Mouse (Mus musculus) CH12.LX (cell line): ENCODE data around the gene Ces1b.

Experiments
- CHD2 ChIP-seq: IDR thresholded peaks from 2 replicates; pipeline ENCODE4 v1.6.1; 2011; ENCODE audit warnings: low read length, improper control_type of control experiment
- CTCF ChIP-seq, 2 experiments: IDR thresholded peaks in 1 of 2; conservative IDR thresholded peaks in 1 of 2; 2 replicates each; pipeline ENCODE4 v1.5.1; 2011 to 2012; ENCODE audit warnings: low read depth in 2 of 2, low read length in 2 of 2, improper control_type of control experiment in 1 of 2, inconsistent platforms in 1 of 2, mild to moderate bottlenecking in 1 of 2, moderate library complexity in 1 of 2
- MAX ChIP-seq: IDR thresholded peaks from 2 replicates; pipeline ENCODE4 v1.6.1; 2011; ENCODE audit warnings: low read length, improper control_type of control experiment
- MAZ ChIP-seq: IDR thresholded peaks from 2 replicates; pipeline ENCODE4 v1.6.1; 2012; ENCODE audit warnings: low read depth, mild to moderate bottlenecking, inconsistent platforms, low read length, improper control_type of control experiment, moderate library complexity
- MYC ChIP-seq: IDR thresholded peaks from 2 replicates; pipeline ENCODE4 v1.6.1; 2011; ENCODE audit warnings: low read depth, mild to moderate bottlenecking, improper control_type of control experiment, low read length
- POLR2A ChIP-seq: IDR thresholded peaks from 2 replicates; pipeline ENCODE4 v1.6.1; 2011; ENCODE audit warnings: low read depth, mild to moderate bottlenecking, improper control_type of control experiment, low read length
- SMC3 ChIP-seq: IDR thresholded peaks from 2 replicates; pipeline ENCODE4 v1.6.1; 2011; ENCODE audit warnings: low read depth, low read length, improper control_type of control experiment

DNA sequence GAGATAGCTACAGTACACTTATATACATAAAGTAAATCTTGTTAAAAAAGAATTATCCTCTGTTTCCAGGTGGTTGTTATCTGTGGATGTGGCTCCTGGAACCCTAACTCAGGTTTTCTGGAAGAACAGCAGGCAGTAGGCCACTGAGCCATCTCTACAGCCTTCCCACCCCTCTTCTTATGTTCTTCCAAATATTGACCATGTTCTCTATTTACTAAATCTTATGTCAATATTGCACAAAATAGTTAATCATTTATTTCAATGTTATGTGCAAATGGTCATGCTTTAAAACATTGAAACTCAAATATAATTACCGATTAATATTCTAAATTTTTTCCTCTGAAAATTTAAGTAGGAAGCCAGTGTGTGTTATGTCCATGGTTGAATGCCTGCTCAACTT lies 42.2 kb upstream of the Ces1b start:
- TF ChIP-seq CTCF (conservative IDR thresholded peaks at IDR 0.05 in 1 of 2, IDR thresholded peaks at IDR 0.05 in 1 of 2; ENCODE audit: low read depth in 2 of 2, low read length in 2 of 2): no peak
- TF ChIP-seq MAX: no peak
- no peak for TF ChIP-seq MYC
- no peak for TF ChIP-seq CHD2
- no peak for TF ChIP-seq MAZ
- TF ChIP-seq SMC3: no peak
- TF ChIP-seq POLR2A: no peak
